Mouse (Mus musculus) left cerebral cortex, postnatal 10 days (tissue): ENCODE data around the gene Gm10697. TPM values are rescaled to one million over a fixed set of nuclear protein-coding genes. Genes with fewer than 3 reads are reported as not detected.
"Not testable (repeated sequence)": the region's sequence is repeated elsewhere in the genome, so short reads cannot be mapped to it uniquely, and the experiment has no call there.

ENCODE experiments used
- DNase-seq, 2 experiments: peaks; one replicate each; pipeline ENCODE4 v3.0.0; 2021 to 2022; ENCODE audit warnings: low spot score in 2 of 2, mixed read lengths in 1 of 2; ENCODE audit errors: extremely low spot score in 1 of 2
- intact Hi-C: fragments of 180-260 bp; cut with DNase I; formaldehyde crosslinking; loops from one replicate; pipeline ENCODE4 v1.15.1; 2025
- total RNA-seq, 2 experiments: library from RNA; stranded (reverse); gene quantifications; 2 replicates each; pipeline ENCODE4 v1.2.3; 2021

Gm10697 gene
- not detected for total RNA-seq

GRCm38 (mm10) chr3:94072544-94072943 lies at the start of gene Gm10697:
Gene Gm10697, minus strand, starts transcription at chr3:94072644.
- intact Hi-C loops, DNase-seq: not testable (repeated sequence)

GRCm38 (mm10) chr3:94115071-94115470 lies 42.6 kb upstream of the Gm10697 start:
- intact Hi-C loops, DNase-seq: not testable (repeated sequence)

GRCm38 (mm10) chr3:94054785-94055184 lies 17.7 kb downstream of the Gm10697 start, which contains the start of gene Gm9125:
Gene Gm9125, minus strand, starts transcription at chr3:94054885.
- DNase-seq, intact Hi-C loops: not testable (repeated sequence)

GRCm38 (mm10) chr3:94049566-94050121 lies 22.8 kb downstream of the Gm10697 start:
- DNase-seq, intact Hi-C loops: not testable (repeated sequence)

- DNase-seq, intact Hi-C loops: not testable (repeated sequence)
These were observed 34.2 kb downstream of the Gm10697 start for GRCm38 (mm10) chr3:94038241-94038640.

GRCm38 (mm10) chr3:94034400-94034799 lies 38.0 kb downstream of the Gm10697 start:
- intact Hi-C loops, DNase-seq: not testable (repeated sequence)

Other genes with a start within 250 kb of the Gm10697 start
- not detected for gene Tdpoz3, start 246.6 kb downstream of the Gm10697 start, total RNA-seq
- gene Gm9117, start 129.1 kb downstream of the Gm10697 start, total RNA-seq: not detected
- not detected for gene Tdpoz5, start 111.3 kb downstream of the Gm10697 start, total RNA-seq
- gene Gm9125, start 17.8 kb downstream of the Gm10697 start, total RNA-seq: not detected
- not detected for gene Gm10696, start 105.5 kb upstream of the Gm10697 start, total RNA-seq
- not detected for gene Gm5286, start 124.1 kb upstream of the Gm10697 start, total RNA-seq
- gene Gm4778, start 191.4 kb upstream of the Gm10697 start, total RNA-seq: under 1 TPM in 1 of 2 experiments, not detected in 1; 0.32 TPM
- 10 to 100 TPM; 26.5 to 29.2 TPM for gene Them4, start 237.4 kb upstream of the Gm10697 start, total RNA-seq